8 mouse cellular contexts compared by ENCODE assay signal in genomic region chr4:116182745-116183144, GRCm38 (mm10). TPM values are rescaled to one million over a fixed set of nuclear protein-coding genes. Genes with fewer than 3 reads are reported as not detected.
DNase-seq lines count a peak whose midpoint lies in the region; TF ChIP-seq lines count a peak whose summit lies in the region.
"Had no signal": no experiment of that assay in that cellular context is flagged by ENCODE, and none has a peak within 500 bp of the region (broad histone marks: within the 10 kb centered on the region; RNA-seq: fewer than 3 reads in every experiment).

No protein-coding gene starts in this region.

- DNase-seq in adrenal gland, postnatal 14 days = peak; percentile 47
- DNase-seq in cerebellum, adult 8-10 months = peak; percentile 74
- peak; percentile 96 for DNase-seq in heart, adult 11 months
- DNase-seq in kidney, adult 2 months = peak; percentile 70
- peak; percentile 40 for DNase-seq in mesoderm, embryonic 11.5 days (ENCODE audit: low read depth, low spot score)
- DNase-seq in urinary bladder, postnatal 14 days (ENCODE audit: low spot score) = no peak
- DNase-seq in urinary bladder, adult 2 months (ENCODE audit: low spot score) = no peak

- H3K36me3 ChIP-seq in kidney, adult 2 months (ENCODE audit: control insufficient read depth, insufficient read depth, low read length) = no peaks in the 10 kb centered on the region

- H3K27me3 ChIP-seq in kidney, adult 2 months (replicated peaks; ENCODE audit: control insufficient read depth, insufficient read depth, low read length) = no peaks in the 10 kb centered on the region

- peak overlapping the region; percentile 87 for H3K27ac ChIP-seq in kidney, adult 2 months (ENCODE audit: insufficient read depth, low read depth, low read length)

- H3K4me1 ChIP-seq in kidney, adult 2 months (ENCODE audit: control insufficient read depth, insufficient read depth, low read length) = no peaks in the 10 kb centered on the region

- 26% methylated on average over 12 of the region's 12 CpGs for WGBS in kidney, adult 2 months

- no peak for TF ChIP-seq POLR2A in kidney, adult 2 months (IDR thresholded peaks at IDR 0.05; ENCODE audit: low read depth, low read length)

- no peak for TF ChIP-seq CTCF in kidney, adult 2 months (conservative IDR thresholded peaks at IDR 0.05; ENCODE audit: insufficient read depth, insufficient read length, low read depth, low read length)

- no peak overlapping the region for H3K4me3 ChIP-seq in kidney, adult 2 months (ENCODE audit: insufficient read depth, low read depth, low read length)
- H3K4me3 ChIP-seq: myocyte had no signal

RNA-seq across cellular contexts. Expression of gene Gm49337, which starts 9.6 kb away (rescaled TPM):
- total RNA-seq in adrenal gland, postnatal 14 days (2021) = not detected in 2 replicates
- polyA plus RNA-seq in kidney, adult 2 months (2012; rRNA removed) = not detected in 2 replicates
- not detected in 2 replicates for polyA plus RNA-seq in urinary bladder, adult 2 months (2012; rRNA removed)
- polyA plus RNA-seq: myocyte had no signal

RNA-seq across cellular contexts. Expression of gene 1700042G07Rik, which starts 9.6 kb away (rescaled TPM):
- not detected in 2 replicates for total RNA-seq in adrenal gland, postnatal 14 days (2021)
- not detected in 2 replicates for polyA plus RNA-seq in kidney, adult 2 months (2012; rRNA removed)
- polyA plus RNA-seq in urinary bladder, adult 2 months (2012; rRNA removed) = not detected in 2 replicates
- polyA plus RNA-seq: myocyte had no signal

RNA-seq across cellular contexts. Expression of gene Tspan1, which starts 15.3 kb away (rescaled TPM):
- total RNA-seq in adrenal gland, postnatal 14 days (2021) = not detected in 2 replicates
- polyA plus RNA-seq in kidney, adult 2 months (2012; rRNA removed) = 44.0 TPM in 2 replicates
- 0.62 and 0.83 TPM in 2 replicates for polyA plus RNA-seq in urinary bladder, adult 2 months (2012; rRNA removed)

RNA-seq across cellular contexts. Expression of gene Lurap1, which starts 31.6 kb away (rescaled TPM):
- 12.4 and 18.1 TPM in 2 replicates for total RNA-seq in adrenal gland, postnatal 14 days (2021)
- polyA plus RNA-seq in kidney, adult 2 months (2012; rRNA removed) = 6.3 and 6.5 TPM in 2 replicates
- 3.9 and 4.5 TPM in 2 replicates for polyA plus RNA-seq in urinary bladder, adult 2 months (2012; rRNA removed)

RNA-seq across cellular contexts. Expression of gene Pik3r3, which starts 38.7 kb away (rescaled TPM):
- 15.1 and 18.9 TPM in 2 replicates for total RNA-seq in adrenal gland, postnatal 14 days (2021)
- polyA plus RNA-seq in kidney, adult 2 months (2012; rRNA removed) = 14.6 and 20.8 TPM in 2 replicates
- 17.8 and 18.0 TPM in 2 replicates for polyA plus RNA-seq in urinary bladder, adult 2 months (2012; rRNA removed)

Comparison
In these comparisons a context has a peak if more than half of its experiments do, and no peak if none do; other contexts are left out.
1. DNase-seq: peak in adrenal gland, postnatal 14 days (single experiment), cerebellum, adult 8-10 months (single experiment), heart, adult 11 months (single experiment), kidney, adult 2 months (single experiment) and mesoderm, embryonic 11.5 days (single experiment); none in urinary bladder, postnatal 14 days (single experiment) and urinary bladder, adult 2 months (single experiment).
2. RNA of gene Tspan1, which starts 15.3 kb away (polyA plus RNA-seq): 44.0 TPM in kidney, adult 2 months; 0.62 to 0.83 TPM in urinary bladder, adult 2 months; every median in the first group is over 10 times any median in the second.